Mouse (Mus musculus): Measurements from ENCODE around the gene Gadd45b. TPM values are rescaled to one million over a fixed set of nuclear protein-coding genes. Genes with fewer than 3 reads are reported as not detected.
A peak's percentile ranks its signal among the peaks of the same experiment; 100 is the strongest.

The Gadd45b gene
- polyA plus RNA-seq, 1 experiment from 2014 or later, result 9.0 TPM

DNA sequence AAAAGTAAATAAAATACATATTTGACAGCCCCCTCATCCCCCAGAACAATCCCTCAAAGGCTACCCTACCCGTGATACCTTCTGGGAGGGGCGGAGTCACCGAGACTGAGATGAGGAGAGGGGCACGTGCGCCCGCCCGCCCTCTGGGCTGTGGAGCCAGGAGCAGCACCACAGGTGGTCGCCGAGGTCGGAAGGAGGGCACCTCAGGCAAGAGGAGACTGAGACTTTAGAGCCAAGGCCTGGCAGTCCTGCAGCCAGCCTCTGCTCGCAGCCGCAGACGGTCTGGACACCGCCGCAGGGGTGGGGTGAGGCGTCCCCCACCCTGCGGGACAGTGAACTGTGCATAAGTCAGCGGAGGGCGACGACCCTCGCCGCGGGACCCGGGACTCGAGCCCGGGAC is 1.8 kb downstream of the Gadd45b start:
- Histone ChIP-seq H3K9me3 (replicated peaks) (no peaks in the 10 kb centered on the region), H3K4me1 (peaks cover 67% of the 10 kb centered on the region), H3K27ac (replicated peaks) (no peak overlapping the region), H3K36me3 (no peaks in the 10 kb centered on the region), H3K27me3 (replicated peaks) (peaks cover 63% of the 10 kb centered on the region), H3K9ac (replicated peaks) (no peak overlapping the region), H3K4me3 (replicated peaks) (peak overlapping the region; percentile 50), H3K4me2 (peak overlapping the region; percentile 88)
- ATAC-seq (ENCODE audit: low FRiP score), result no peak
- WGBS, result 2% methylated on average over 26 of the region's 26 CpGs

DNA sequence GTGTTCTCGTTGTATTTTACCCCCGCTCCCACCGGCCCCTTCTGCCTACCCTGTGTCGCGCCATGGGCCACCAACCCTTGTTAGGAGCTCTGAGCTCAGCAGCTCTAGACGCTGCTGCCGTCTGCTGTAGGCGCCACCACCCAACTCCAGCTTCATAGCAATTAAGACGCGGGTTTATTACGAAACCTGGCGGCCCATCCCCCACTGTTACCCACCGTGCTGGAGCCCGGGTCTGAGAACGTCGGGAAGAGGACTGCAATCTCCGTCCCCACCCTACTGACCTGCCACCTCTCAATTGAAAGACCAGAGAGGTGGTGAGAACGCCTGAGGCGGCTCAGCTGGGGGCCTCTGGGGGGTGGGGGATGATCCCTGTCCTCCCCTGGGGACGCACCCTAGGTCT is 2.3 kb downstream of the Gadd45b start:
- no peaks in the 10 kb centered on the region for H3K36me3 ChIP-seq
- WGBS, result 1% methylated on average over 20 of the region's 20 CpGs
- H3K4me3 ChIP-seq (replicated peaks), result peak overlapping the region; percentile 50
- H3K27me3 ChIP-seq (replicated peaks), result peaks cover 68% of the 10 kb centered on the region
- H3K4me2 ChIP-seq, result peak overlapping the region; percentile 88
- no peaks in the 10 kb centered on the region for H3K9me3 ChIP-seq (replicated peaks)
- H3K9ac ChIP-seq (replicated peaks), result no peak overlapping the region
- no peak overlapping the region for H3K27ac ChIP-seq (replicated peaks)
- H3K4me1 ChIP-seq, result peaks cover 72% of the 10 kb centered on the region
- ATAC-seq (ENCODE audit: low FRiP score), result no peak

- Histone ChIP-seq H3K27me3 (replicated peaks) (peaks cover 70% of the 10 kb centered on the region), H3K9me3 (replicated peaks) (no peaks in the 10 kb centered on the region), H3K4me2 (peak overlapping the region; percentile 88), H3K36me3 (no peaks in the 10 kb centered on the region), H3K9ac (replicated peaks) (no peak overlapping the region), H3K4me3 (replicated peaks) (peak overlapping the region; percentile 50), H3K27ac (replicated peaks) (no peak overlapping the region), H3K4me1 (peaks cover 79% of the 10 kb centered on the region)
- no peak for ATAC-seq (ENCODE audit: low FRiP score)
- 3% methylated on average over 17 of the region's 17 CpGs for WGBS
These were observed 3.0 kb downstream of the Gadd45b start for GRCm38 (mm10) chr10:80932700-80933420.

DNA sequence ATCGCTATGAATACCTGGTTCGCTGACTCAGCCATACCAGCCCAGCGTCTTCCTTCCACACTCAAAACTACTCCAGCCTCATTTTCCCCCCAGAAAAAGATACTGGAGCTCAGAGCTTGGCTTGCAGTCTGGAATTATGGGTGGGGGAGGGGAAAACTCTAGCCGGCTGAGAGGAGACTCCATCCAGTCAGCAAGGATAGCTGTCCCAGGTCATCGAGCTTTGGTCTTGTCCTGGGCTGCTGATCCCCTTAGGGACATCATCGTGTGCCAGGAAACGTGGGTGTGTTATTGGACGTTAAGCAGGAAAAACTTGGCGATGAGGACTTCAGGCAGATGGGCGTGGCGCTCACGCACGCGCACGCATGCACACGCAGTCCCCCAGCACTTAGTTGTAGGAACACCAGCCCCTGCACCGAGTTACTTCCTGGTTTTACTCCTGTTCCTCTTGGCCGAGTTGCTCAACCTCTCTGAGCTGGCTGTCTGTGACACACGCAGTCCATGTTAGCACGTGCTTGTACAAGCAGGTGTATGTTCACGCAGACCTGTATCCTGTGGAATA is 3.6 kb downstream of the Gadd45b start:
- Histone ChIP-seq H3K36me3 (no peaks in the 10 kb centered on the region), H3K9ac (replicated peaks) (no peak overlapping the region), H3K27ac (replicated peaks) (no peak overlapping the region), H3K4me3 (replicated peaks) (peak overlapping the region; percentile 15), H3K9me3 (replicated peaks) (no peaks in the 10 kb centered on the region), H3K27me3 (replicated peaks) (peaks cover 70% of the 10 kb centered on the region), H3K4me2 (peak overlapping the region; percentile 88), H3K4me1 (peaks cover 84% of the 10 kb centered on the region)
- WGBS, result 3% methylated on average over 21 of the region's 21 CpGs
- no peak for ATAC-seq (ENCODE audit: low FRiP score)

DNA sequence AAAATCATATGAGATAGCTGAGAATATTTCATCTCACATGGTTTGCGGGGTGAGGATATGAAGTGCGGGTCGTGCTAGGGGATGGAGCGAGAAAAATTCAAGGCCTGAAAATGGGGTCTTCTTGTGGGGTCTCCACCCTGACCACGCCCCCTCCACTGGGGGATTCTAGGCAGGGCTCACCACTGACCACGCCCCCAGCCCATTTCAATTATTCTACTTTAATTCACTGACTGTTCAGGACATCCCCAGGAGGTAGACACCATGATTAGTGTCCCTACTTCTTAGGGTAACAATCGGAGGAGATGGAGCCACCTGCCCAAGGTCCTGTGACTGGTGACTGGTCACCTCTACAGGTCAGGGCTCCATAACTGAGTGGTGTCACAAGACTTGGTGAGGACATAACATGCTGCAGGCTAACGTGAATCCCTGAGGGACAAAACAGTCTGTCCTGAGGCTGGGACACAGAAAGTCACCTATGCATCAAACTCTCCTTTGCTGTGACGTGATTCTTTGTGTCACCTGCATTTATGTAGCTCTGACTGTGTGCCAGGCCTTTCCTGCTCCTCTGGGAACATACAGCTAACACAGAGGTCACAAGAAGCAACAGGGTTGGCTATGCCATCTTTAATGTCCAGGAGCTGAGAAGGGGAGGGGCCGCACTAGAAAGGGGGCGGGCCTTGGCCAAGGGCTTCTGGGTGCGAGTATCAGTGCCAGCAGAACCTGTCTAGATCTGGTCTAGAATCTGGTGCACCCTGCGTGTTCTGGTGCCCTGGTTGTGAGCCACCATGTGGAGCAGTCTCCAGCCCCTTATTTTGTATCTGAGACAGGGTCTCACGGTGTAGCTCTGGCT is 4.5 kb downstream of the Gadd45b start:
- Histone ChIP-seq H3K27me3 (replicated peaks) (peaks cover 70% of the 10 kb centered on the region), H3K36me3 (no peaks in the 10 kb centered on the region), H3K27ac (replicated peaks) (no peak overlapping the region), H3K4me1 (peaks cover 85% of the 10 kb centered on the region), H3K9me3 (replicated peaks) (no peaks in the 10 kb centered on the region), H3K9ac (replicated peaks) (no peak overlapping the region), H3K4me2 (peak overlapping the region; percentile 88), H3K4me3 (replicated peaks) (peak overlapping the region; percentile 15; the same call in 1 of the 2 replicates)
- 36% methylated on average over 14 of the region's 14 CpGs for WGBS
- no peak for ATAC-seq (ENCODE audit: low FRiP score)

GRCm38 (mm10) chr10:80935241-80935640 is 5.4 kb downstream of the Gadd45b start:
- H3K4me1 ChIP-seq, result peaks cover 89% of the 10 kb centered on the region
- peak overlapping the region; percentile 59 for H3K4me2 ChIP-seq
- no peak overlapping the region for H3K4me3 ChIP-seq (replicated peaks)
- WGBS, result 2% methylated on average over 3 of the region's 3 CpGs
- no peaks in the 10 kb centered on the region for H3K36me3 ChIP-seq
- peaks cover 68% of the 10 kb centered on the region for H3K27me3 ChIP-seq (replicated peaks)
- H3K9me3 ChIP-seq (replicated peaks), result no peaks in the 10 kb centered on the region
- no peak overlapping the region; the same call in 1 of the 2 replicates for H3K27ac ChIP-seq (replicated peaks)
- no peak for ATAC-seq (ENCODE audit: low FRiP score)
- H3K9ac ChIP-seq (replicated peaks), result no peak overlapping the region

- WGBS, result 4% methylated on average over 16 of the region's 17 CpGs
- ATAC-seq (ENCODE audit: low FRiP score), result peak; percentile 12; the same call in 1 of the 2 replicates
- Histone ChIP-seq H3K27ac (replicated peaks) (peak overlapping the region; percentile 63; the same call in 1 of the 2 replicates), H3K27me3 (replicated peaks) (peaks cover 64% of the 10 kb centered on the region), H3K4me3 (replicated peaks) (peak overlapping the region; percentile 27), H3K4me2 (peak overlapping the region; percentile 59), H3K36me3 (no peaks in the 10 kb centered on the region), H3K4me1 (peaks cover 89% of the 10 kb centered on the region), H3K9ac (replicated peaks) (no peak overlapping the region), H3K9me3 (replicated peaks) (no peaks in the 10 kb centered on the region)
These were observed 5.8 kb downstream of the Gadd45b start for GRCm38 (mm10) chr10:80935698-80936097.

- Histone ChIP-seq H3K9me3 (replicated peaks) (no peaks in the 10 kb centered on the region), H3K27ac (replicated peaks) (peak overlapping the region; percentile 63; the same call in 1 of the 2 replicates), H3K4me1 (peaks cover 88% of the 10 kb centered on the region), H3K27me3 (replicated peaks) (peaks cover 58% of the 10 kb centered on the region), H3K4me2 (peak overlapping the region; percentile 59), H3K36me3 (no peaks in the 10 kb centered on the region), H3K4me3 (replicated peaks) (peak overlapping the region; percentile 27), H3K9ac (replicated peaks) (peak overlapping the region; percentile 37; the same call in 1 of the 2 replicates)
- 1% methylated on average over 37 of the region's 37 CpGs for WGBS
- ATAC-seq (ENCODE audit: low FRiP score), result peak; percentile 22; the same call in 1 of the 2 replicates
These were observed 6.4 kb downstream of the Gadd45b start for GRCm38 (mm10) chr10:80936135-80936809.

DNA sequence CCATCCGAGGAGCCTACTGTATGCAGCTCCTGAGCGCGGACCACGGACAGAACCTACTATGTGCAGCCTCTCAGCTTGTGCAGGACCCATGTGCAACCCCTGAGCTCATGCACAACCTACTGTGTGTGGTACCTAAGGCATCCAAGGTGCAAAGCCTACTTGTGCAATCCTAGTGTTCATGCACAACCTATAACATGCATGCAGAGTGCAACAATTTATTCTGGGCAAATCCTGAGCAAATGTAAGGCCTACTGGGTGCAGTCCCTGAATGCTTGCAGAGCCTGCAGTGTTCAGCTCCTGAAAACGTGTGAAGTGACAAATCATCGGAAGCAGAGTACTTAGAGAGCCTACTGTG is 6.9 kb downstream of the Gadd45b start:
- Histone ChIP-seq H3K27me3 (replicated peaks) (peaks cover 53% of the 10 kb centered on the region), H3K9ac (replicated peaks) (no peak overlapping the region), H3K4me3 (replicated peaks) (peak overlapping the region; percentile 27), H3K9me3 (replicated peaks) (no peaks in the 10 kb centered on the region), H3K36me3 (no peaks in the 10 kb centered on the region), H3K4me2 (peak overlapping the region; percentile 59), H3K4me1 (peaks cover 83% of the 10 kb centered on the region), H3K27ac (replicated peaks) (no peak overlapping the region)
- 14% methylated on average over 6 of the region's 6 CpGs for WGBS
- no peak for ATAC-seq (ENCODE audit: low FRiP score)

GRCm38 (mm10) chr10:80937646-80938045 is 7.8 kb downstream of the Gadd45b start:
- Histone ChIP-seq H3K36me3 (no peaks in the 10 kb centered on the region), H3K4me1 (peaks cover 74% of the 10 kb centered on the region), H3K27me3 (replicated peaks) (peaks cover 44% of the 10 kb centered on the region), H3K9ac (replicated peaks) (no peak overlapping the region), H3K4me3 (replicated peaks) (no peak overlapping the region), H3K9me3 (replicated peaks) (no peaks in the 10 kb centered on the region), H3K27ac (replicated peaks) (no peak overlapping the region), H3K4me2 (no peak overlapping the region)
- 22% methylated on average over 8 of the region's 8 CpGs for WGBS
- no peak for ATAC-seq (ENCODE audit: low FRiP score)

All from neural tube, embryonic 15.5 days (tissue).